Mouse (Mus musculus) kidney, adult 8-10 months (tissue): ENCODE data around the gene Fam53b.
"Not testable (repeated sequence)": the region's sequence is repeated elsewhere in the genome, so short reads cannot be mapped to it uniquely, and the experiment has no call there.

Experiments
- DNase-seq, 2 experiments: peaks; one replicate each; pipeline ENCODE4 v3.0.0; 2022

Gene Fam53b

GRCm38 (mm10) chr7:132672481-132672959 lies 141.2 kb downstream of the Fam53b start:
- peak in 1 of 2 experiments; percentile 72 for DNase-seq

GRCm38 (mm10) chr7:132670863-132671165 lies 142.9 kb downstream of the Fam53b start:
- DNase-seq, result peak; percentile 80 to 84

GRCm38 (mm10) chr7:132669999-132670862 lies 143.5 kb downstream of the Fam53b start:
- DNase-seq, result peak in 1 of 2 experiments; percentile 60

- peak; percentile 61 to 62 for DNase-seq
Measured at GRCm38 (mm10) chr7:132668604-132669003, 145.1 kb downstream of the Fam53b start.

- DNase-seq, result no peak
Measured at GRCm38 (mm10) chr7:132666516-132666915, 147.2 kb downstream of the Fam53b start.

GRCm38 (mm10) chr7:132665664-132666382 lies 147.9 kb downstream of the Fam53b start:
- DNase-seq, result no peak

- DNase-seq, result no peak
Measured at GRCm38 (mm10) chr7:132664815-132665214, 148.9 kb downstream of the Fam53b start.

GRCm38 (mm10) chr7:132662831-132663230 lies 150.9 kb downstream of the Fam53b start:
- DNase-seq, result not testable (repeated sequence)
